Mouse (Mus musculus): ENCODE data around the gene Tapt1.

The Tapt1 gene

DNA sequence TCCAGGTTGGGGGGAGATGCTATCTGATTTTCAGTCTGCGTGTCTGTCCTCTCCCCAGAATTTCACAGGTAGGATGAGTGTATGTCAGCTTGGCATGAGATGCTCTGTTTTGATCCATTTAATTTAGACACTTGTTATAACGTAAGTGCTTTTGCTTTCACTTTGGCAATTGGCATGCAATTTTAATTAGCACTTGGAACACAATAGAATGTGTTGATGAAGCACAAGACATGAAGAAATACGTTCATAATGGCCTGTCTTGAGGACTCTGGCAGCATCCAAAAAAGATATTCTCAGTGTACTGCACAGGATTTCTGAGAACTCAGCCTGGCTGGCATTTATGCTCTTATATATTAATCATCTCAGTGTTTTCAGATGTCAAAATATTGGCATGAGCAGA, 7.5 kb upstream of the Tapt1 start:
- DNase-seq = no peak

DNA sequence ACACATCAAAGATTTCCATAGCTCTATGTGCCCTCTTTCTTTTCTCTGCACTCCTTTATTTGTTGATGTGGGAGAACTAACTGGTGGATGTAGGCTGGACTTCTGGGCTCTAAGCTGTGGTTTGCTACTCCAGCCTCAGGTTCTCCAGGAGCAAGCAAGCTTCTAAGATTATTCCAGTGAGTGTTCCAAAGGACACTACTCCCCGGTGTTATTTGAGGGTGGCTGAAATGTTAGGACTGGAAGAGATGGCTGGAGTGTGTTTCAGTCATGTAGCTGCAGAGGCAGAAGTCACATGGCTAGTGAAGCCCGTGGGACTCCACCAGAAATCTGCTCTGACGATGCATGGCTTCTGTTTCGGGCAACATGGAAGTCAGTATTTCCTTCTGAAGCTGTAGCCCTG, 2.3 kb upstream of the Tapt1 start:
- DNase-seq = no peak

GRCm38 (mm10) chr5:44228323-44228722, 1.9 kb upstream of the Tapt1 start:
- no peak for DNase-seq

DNA sequence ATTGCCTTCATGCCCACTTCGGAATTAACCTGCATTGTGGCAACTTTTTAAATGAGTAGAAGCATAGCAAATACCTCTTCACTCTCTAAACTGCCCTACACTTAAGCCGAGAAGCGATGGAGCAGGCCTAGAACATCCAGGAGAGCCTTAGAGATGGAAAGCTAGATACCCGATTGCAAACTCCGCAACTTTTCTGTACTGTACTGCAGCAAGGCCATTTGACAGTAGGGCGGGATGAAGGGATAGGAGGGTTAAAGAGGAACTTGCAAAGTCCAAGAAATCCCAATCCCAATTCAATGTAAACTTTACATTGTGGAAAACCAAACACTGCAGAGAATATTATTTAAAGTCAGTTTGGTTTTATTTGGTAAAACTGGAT, 1.0 kb upstream of the Tapt1 start:
- DNase-seq = no peak

DNA sequence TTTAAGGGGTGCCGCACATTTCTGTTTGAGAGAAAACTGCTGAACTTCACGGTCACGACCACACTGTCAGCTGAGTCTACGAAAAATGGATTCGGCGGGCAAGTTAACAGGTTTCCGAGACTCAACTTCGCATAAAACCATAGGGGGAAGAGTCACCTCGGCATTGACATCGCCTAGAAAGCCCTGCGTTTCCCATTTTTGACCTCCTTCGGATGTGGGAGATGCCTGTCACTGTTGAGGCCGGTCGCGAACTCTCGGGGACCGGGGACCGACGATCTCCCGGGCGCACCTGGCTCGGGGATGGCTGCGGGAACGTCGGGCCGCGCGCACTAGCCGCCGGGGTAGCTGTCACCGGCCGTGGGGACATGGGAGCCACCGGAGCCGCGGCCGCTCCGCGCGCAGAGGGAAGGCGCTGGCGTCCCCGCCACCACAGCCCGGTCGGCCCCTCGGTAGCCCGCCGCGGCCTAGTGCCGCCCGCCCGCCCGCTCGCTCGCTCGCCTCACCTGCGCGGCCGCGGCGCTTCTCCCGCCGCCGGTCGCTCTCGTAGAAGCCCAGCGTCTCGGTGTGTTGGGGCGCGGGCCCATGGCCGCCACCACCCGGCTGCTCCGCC, 410 bp downstream of the Tapt1 start:
- DNase-seq = peak; percentile 62 to 70

DNA sequence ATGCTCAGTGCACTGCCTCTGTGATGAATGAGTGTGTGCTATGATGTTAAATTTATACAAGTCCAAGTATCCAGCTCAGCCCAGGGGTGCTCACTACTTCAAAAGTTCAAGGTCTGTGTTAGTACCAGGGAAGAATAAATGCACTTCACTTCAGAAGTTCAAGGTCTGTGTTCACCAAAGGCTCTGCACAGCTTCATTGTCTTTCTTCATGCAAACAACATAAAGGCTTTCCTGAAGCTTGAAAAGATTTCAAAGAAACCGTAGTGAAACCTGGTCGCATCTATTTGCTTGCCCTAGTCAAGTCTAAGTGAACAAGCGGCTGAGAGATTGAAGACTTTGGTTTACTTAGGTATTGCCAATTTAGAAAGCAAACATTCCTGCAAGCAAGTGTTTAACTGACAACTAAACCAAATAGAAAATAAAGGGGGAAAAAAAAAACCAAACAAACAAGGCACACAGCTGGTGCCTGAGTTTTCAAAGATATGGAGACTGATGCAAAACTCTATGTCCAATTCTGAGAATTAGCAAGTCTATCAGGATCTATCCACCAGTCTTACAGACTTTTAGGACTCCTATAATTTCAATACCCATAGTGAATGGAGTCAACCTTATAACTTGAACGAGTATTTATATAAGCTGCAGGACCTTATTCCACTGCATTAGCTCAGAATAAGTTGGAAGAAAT, 1.4 kb downstream of the Tapt1 start:
- no peak for DNase-seq

GRCm38 (mm10) chr5:44224251-44224650, 2.2 kb downstream of the Tapt1 start:
- peak; percentile 67 to 68 for DNase-seq

GRCm38 (mm10) chr5:44223341-44223881, 3.0 kb downstream of the Tapt1 start:
- no peak for DNase-seq

DNA sequence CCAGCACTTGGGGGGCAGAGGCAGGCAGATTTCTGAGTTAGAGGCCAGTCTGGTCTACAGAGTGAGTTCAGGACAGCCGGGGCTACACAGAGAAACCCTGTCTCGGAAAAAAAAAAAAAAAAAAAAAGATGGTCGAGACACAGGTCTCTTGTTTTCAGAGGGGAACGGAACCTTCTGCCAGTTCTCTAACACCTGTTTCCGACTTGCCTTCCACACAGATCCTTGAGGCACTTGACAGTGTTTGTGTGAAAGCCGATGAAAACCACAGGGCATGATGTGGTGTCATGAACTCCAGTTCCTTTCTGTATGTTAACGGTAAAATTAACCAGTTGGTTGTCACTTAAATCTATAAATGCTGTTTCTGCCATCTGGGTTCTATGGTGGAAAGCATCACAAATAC, 6.0 kb downstream of the Tapt1 start:
- DNase-seq = no peak

GRCm38 (mm10) chr5:44219871-44220270, 6.6 kb downstream of the Tapt1 start:
- no peak for DNase-seq

DNA sequence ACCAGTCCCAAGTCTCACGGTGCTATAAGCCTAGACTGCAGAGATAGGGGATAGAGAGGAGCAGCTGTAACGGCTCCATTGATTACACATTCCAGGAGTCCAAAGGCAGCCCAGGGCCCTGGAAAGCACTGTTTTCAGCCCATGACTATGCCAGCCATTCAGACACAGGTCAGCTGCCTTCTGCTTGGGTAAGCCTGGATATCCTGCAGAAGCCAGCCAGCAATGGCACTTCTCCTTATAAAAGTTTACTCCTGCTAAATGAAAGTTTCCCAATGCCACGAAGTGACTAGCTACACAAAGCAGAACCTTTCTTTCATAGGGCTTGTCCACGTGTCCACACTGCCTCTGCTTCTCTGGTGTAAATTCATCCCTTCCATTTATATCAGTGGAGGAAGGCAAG, 7.9 kb downstream of the Tapt1 start:
- no peak for DNase-seq

- no peak for DNase-seq
Measured at GRCm38 (mm10) chr5:44217685-44218041, 8.8 kb downstream of the Tapt1 start.

GRCm38 (mm10) chr5:44217041-44217684, 9.3 kb downstream of the Tapt1 start:
- no peak for DNase-seq

- DNase-seq = peak; percentile 45 to 48
Measured at GRCm38 (mm10) chr5:44215118-44215517, 11.3 kb downstream of the Tapt1 start.

DNA sequence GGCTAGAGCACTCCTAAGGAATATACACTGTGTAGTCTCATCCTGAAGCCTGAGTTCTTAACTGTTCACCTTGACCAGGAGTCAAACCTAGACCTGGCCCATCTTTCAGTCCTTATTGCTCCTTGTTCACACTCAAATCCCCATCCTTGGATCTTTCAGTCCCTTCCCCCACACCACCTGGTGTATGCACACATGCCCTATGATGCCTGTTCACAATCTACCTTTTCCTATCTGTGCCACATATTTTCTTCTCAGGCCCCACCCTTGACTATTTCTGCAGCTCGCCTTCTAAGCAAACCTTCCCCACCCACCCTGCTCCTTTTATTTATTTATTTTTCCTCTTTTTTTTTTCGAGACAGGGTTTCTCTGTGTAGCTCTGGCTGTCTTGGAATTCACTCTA, 12.4 kb downstream of the Tapt1 start:
- DNase-seq = peak; percentile 56 to 57

GRCm38 (mm10) chr5:44213391-44213790, 13.0 kb downstream of the Tapt1 start:
- no peak for DNase-seq

DNA sequence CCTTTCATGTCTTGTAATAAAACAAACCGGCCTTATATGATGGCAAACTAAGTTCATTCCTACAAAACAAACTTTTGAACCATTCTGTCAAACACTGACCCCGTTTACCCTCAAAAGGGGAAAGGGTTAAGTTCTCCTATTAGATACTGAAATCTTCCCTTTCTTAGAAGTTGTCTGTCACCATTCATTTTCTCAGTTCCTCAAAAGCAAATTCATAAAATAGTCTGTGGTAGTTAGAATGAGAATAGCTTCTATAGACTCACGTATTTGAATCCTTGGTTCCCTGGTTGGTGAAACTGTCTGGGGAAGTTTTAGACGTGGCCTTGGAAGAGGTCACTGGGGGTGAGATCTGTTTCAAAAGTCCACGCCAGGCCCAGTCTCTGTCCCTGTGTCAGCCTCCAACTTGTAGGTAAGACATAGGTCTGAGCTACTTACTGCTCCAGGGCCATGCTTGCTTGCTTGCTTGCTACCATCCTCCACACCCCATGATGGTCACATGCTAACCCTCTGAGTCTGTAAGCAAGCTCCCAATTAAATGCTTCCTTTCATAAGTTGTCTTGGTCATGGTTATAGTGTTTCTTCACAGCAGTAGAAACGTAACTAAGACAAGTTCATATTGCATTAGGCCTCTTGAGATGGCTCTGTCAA, 14.5 kb downstream of the Tapt1 start:
- DNase-seq = no peak

DNA sequence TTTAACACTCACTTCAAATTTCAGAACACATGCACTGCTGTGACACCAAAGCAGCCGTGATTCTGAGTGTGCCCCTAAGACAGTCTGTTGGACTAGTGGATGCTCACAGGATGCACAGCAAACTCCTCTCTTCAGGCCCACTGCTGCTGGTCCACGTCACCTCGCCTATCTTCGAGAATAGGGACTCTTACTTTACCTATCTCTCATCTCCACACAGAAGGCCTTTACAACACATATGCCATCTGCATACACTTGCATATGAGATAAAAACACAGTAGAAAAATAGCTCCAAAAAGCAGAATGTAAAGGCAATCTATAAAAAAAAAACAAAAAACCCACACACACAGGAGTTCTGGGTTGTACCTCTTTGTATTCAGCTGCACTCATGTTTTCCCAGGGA, 19.1 kb downstream of the Tapt1 start:
- no peak for DNase-seq

- DNase-seq = no peak
Measured at GRCm38 (mm10) chr5:44206651-44207050, 19.8 kb downstream of the Tapt1 start.

GRCm38 (mm10) chr5:44203410-44203809, 23.0 kb downstream of the Tapt1 start:
- DNase-seq = peak; percentile 70 to 74

- DNase-seq = no peak
Measured at GRCm38 (mm10) chr5:44201665-44202064, 24.8 kb downstream of the Tapt1 start.

- DNase-seq = no peak
Measured at GRCm38 (mm10) chr5:44199109-44199508, 27.3 kb downstream of the Tapt1 start.

- peak in 1 of 2 experiments; percentile 57 for DNase-seq
Measured at GRCm38 (mm10) chr5:44198471-44198870, 28.0 kb downstream of the Tapt1 start.

GRCm38 (mm10) chr5:44197806-44198205, 28.6 kb downstream of the Tapt1 start:
- DNase-seq = no peak

Measured in cerebellum, postnatal 10 days (tissue).